Mouse (Mus musculus): Measurements from ENCODE around the gene Fsip1.
"Not testable (repeated sequence)": the region's sequence is repeated elsewhere in the genome, so short reads cannot be mapped to it uniquely, and the experiment has no call there.

The Fsip1 gene

DNA sequence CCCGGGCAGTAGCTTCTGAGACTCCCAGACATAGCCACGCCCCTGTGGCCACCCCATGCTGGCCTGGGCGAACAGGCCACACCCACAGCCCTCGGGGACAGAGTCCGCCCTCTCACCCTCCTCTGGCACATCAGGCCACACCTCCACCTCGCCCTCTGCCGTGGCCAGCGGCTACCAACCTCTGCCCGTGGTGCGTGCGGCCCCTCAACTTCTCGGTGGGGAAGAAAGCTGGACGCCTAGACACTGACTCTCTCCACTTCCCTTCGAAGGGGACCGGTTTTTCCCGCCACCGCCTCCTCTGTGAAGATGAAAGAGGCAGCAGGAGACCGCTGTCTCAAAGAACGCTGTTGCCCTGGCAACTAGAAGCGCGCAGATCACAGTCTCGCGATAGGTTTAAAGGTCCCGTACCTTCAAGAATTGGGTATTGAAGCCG, at the start of gene Fsip1:
TSS of gene Fsip1 (minus strand) at position 346 of the 433 bp plus-strand sequence.
- DNase-seq, result peak; percentile 80

DNA sequence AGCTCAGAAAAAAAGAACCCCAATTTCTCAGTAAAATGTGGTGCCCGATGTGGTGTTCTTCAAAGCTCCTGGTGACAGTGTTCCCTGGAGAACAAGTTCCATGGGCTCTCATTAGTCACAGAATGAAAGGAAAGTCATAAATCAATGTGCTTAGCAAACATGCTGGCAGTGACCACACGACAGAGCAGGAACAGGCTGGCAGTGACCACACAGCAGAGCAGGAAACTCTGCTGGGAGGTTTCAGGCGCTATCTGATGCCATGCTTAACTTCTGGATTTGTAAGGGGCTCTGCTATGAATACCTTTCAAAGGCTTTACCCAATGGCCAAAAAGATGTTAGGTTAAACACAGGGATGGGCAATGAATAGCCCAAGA, 49.7 kb upstream of the Fsip1 start:
- DNase-seq, result no peak

DNA sequence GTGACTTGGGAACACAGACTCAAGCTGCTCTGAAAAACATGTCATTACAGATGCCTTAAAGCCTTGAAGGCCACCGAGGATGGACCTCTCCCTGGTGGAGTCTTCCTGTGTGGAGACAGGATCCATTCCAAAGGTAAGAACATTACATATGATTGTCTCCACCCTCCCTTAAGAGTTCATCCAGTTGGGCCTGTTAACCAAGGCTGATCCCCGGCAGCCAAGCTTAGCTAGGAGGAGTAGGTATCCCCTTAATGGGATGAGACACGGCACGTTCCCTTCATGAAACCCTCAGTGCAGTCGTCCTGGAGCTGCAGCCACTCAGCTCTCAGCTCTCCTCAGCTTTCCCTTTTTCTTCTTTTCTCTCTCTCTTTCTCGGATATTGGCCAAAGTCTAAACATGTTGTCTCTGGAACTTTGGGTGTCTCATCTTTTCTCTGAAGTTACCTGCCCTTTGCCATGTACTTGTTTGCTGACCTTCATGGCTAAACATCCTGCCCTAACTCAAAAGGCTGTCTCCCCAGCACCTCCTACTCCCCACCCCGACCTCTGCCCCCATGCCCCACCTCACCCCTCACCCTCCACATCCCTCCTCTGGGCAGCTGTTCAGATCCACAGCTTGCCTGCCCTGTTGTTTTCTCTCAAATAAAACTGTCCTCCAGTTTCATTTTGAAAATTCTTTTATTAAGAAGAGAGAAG, 49.2 kb upstream of the Fsip1 start:
- no peak for DNase-seq

DNA sequence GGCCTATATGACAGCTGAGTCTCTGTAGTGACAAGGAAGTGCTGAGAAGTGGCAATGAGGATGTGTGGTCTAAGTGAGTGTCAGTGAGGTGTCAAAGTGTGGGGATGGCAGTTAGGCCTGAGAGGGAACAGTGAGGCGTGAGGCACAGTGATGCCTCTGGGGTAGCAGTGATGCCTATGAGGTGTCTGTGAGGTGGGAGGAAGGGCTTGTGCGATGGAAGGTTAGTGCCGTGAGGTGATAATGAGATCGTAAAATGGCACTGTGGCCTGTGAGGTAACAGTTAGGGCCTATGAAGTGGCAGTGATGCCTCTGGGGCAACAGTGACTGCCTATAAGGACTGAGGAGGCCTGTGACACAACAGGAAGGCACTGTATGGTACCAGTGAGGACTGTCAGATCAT, 46.7 kb upstream of the Fsip1 start:
- no peak for DNase-seq

DNA sequence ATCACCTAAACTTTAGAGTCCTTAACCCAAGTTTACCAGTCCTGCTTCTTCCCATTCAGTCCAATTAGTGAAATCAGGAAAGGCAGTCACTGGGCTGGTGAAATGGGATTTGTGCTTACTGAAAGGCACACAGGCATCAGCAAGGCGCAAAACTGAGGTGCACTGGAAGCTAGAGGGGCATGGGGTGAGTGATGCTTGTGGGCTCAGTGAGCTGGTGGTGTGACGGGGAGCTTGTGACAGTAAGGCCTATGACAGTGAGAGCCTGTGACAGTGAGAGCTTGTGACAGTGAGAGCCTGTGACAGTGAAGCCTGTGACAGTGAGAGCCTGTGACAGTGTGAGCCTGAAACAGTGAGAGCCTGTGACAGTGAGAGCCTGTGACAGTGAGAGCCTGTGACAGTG, 44.9 kb upstream of the Fsip1 start:
- DNase-seq, result no peak

DNA sequence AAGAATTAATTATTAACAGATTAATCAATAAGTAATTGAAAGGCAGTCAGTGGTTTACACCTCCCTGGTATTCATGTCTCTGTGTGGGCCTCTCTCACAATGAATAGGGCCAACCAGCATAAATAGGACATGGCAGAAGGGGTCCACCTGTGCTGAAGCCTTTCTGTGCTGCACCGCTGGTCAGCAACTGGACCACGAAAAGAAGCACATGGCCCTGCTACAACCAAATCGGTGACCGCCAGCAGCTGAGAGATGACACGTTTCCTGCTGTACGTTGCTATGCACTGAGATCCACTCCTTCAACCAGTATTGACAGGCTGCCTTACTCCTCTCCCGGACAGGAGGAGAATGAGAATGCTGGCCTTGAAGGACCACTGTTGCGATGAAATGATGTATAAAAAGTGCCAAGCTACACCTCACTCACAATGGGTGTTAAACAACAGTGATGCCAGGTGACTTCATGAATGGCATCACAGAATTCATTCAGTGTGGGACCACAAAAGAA, 44.3 kb upstream of the Fsip1 start:
- DNase-seq, result no peak

DNA sequence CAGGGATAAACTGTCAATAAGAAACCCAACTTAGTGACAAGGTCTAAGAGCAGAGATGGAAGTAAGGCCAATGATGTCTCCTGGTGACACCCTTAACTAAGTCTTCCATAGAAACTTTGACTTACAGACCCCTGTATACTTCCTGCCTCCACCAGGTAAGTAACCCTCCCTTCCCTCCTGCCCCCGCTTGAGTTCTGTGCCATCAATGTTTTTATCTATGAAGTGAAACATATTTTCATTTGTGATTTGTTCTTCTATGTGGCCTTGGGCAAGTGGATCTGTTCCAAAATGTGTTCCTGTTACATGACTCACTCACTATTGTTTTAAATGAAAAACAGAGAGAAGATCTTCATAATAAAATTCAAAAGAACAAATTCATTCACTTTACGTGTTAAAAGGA, 43.2 kb upstream of the Fsip1 start:
- no peak for DNase-seq

DNA sequence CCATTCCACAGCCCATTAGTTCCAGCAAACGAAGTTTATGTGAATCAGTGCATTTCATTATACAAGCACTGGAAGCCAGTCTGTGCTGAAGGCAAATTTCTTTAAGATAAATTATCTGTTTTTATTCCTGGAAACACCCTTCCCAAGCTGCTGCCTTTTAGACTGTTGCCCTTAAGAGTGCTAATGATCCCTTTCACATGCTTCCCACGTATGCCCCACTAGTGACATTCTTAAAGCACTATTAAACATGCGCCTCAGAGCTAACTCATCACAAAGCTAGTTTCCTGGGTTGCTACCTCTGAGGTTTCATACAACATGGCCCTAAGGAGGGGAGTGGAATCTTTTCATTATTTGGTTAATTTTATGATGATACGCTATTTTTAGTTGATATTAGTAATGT, 41.8 kb upstream of the Fsip1 start:
- no peak for DNase-seq

DNA sequence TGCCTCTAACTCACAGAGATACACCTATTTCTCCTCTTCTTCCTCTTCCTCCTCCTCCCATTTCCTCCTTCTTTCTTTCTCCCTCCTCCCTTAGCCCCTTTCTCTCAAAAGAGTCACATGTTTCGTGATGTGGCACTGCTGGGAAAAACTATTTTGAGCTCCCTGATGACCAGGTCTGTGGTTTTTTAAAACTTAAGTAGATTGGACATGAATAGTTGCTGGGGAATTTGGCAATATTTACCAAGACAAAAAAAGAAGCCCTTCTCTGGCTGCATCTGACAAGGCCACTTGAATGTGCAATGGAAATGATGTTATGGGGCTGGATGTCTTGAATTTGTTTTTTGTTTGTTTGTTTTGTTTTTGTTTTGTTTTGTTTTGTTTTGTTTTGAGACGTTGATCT, 41.2 kb upstream of the Fsip1 start:
- no peak for DNase-seq

DNA sequence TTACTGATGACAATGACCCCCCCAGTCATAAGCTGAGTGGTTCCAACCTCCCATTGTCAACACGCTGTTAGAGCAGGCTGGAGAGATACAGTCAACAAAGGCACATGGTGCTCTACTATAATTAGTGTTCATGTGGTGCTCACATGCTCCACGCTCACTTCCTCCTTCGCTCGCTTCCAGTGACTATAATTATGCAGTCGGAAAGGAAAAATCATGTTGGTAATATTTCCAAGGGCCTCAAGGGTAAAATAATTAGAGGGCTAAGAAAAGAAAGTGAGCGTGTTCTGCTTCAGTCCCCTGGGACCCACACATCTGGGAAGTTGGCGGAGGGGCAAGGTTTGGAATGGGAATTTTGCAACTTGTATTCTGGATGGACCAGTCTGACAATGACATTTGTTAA, 38.7 kb upstream of the Fsip1 start:
- DNase-seq, result no peak

DNA sequence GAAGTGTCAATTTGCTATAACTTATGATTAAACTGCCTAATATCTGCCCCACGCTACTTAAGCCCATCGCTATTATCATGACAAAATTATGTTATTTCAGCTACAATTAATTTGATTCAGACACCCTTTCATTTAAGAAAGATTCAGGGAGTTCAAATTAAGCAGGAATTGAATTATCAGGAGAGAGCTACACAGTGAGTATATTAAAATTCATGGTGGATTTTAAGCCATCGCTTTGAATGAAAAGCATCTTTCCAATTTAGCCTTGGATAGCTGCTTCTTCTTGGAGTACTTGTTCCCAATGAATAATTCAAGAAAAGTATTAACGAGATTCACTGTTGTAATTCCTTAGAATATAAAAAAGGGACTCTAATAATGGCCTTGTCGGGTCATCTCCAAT, 36.8 kb upstream of the Fsip1 start:
- DNase-seq, result no peak

DNA sequence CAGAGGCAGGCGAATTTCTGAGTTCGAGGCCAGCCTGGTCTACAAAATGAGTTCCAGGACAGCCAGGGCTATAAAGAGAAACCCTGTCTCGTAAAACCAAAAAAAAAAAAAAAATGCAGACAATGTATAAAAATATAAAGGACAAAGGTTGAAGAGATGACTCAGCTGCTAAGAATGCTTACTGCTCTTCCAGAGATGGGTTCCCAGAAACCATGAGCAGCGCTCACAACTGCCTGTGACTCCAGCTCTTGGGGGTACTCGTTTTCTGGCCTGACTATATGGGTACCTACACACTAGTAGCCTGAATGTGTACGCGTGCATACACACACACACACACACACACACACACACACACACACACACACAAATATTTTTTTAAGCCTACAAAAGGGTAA, 32.3 kb upstream of the Fsip1 start:
- not testable (repeated sequence) for DNase-seq

DNA sequence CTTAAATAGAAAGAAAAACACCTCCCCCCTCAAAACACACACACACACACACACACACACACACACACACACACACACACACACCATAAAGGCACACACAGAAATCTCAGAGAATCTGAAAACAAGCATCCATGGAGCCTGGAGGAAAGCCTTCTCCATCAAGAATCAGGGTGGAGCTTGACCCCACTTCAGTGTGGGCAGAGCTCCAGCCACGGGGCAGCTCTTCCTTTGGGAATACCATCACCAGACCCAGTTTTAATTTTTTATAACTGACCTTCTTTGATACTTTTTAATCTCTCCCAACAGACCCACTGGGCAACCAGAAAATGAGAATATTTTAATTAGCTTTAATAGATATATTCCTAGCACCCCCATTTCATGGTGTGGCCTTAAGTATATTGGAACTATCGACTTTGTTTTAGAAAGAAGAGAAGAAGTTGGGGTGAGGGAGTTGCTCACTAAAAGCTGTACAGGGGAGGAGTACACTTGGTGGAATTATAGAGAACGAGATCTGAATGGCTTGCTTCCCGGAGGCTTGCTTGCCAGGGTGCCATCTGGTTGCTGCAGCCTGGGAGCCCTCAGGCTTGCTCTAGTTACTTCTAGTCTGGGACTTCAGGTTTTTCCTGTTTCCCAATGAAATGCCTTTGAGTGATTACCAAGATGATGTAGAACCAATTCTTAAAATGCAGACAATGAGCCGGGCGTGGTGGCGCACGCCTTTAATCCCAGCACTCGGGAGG, 31.7 kb upstream of the Fsip1 start:
- no peak for DNase-seq

DNA sequence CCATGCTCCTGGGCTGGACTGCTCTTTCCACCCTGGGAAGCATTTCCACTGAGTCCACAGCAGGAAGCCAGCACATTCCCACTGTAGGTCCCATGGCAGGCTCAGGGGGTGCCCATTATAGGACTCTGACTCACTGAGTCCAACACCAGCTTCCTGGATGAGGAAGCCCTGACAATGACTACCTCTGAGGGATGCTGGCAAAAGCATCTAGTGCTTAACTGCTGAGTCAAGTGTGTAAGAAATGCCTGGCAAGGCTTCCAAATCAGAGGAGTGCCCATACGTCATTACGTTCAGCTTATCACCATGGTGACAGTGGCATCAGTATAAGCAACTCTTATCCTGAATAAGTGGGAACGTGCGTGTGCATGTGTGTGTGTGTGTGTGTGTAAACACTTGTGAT, 30.9 kb upstream of the Fsip1 start:
- DNase-seq, result no peak

DNA sequence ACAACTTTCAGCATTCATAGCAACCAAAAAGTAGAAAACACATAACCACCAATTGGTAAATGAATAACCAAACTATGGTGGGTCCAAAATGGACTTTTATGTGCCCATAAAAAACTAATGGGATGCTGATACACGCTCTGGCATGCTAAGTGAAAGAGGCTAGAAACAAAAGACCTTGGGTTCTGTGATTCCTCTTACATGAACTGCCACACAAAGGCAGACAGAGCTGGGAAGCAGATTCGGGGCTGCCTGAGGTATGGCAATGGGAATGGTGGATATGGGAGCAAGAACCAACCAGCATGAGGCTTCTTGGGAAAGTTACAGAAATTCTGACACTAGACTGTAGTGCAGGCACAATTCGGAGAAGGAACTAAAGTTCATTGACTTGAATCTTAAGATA, 25.7 kb upstream of the Fsip1 start:
- no peak for DNase-seq

DNA sequence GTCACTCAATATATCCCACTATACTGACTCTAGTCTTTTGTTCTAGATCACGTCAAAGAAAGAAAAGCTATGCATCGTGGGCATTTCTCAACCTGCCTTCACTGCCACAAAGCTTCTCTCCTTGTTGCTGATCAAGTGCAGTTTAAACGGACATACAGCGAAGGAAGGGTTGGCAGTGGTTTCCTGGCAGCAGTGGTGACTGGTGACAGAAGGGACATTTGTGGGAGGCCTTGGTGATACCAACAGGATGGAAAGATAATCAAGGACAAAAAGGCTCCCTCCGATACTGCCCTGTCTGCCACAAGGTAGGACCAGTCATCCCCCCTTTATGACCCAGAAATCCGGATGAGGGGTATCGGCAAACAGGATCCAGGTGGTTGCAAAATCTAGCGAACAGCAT, 21.5 kb upstream of the Fsip1 start:
- no peak for DNase-seq

DNA sequence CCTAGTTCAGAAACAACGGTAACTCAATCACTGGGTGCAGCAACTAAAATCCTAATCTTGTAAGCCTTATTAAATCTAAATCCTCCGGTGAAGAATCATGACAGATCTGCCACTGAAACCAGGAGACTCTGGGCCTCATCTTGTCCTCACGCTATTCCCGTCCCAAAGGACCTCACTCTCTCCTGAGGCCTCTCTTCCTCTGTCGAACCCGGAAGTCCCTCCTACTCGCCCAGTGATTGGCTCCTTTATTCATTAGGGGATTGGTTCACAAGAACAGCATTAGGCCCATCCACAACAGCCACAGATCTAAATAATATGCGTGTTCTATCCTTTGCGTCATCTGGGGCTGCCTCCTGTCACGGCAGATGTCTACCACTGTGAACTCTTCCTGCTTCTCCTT, 14.8 kb upstream of the Fsip1 start:
- DNase-seq, result no peak

DNA sequence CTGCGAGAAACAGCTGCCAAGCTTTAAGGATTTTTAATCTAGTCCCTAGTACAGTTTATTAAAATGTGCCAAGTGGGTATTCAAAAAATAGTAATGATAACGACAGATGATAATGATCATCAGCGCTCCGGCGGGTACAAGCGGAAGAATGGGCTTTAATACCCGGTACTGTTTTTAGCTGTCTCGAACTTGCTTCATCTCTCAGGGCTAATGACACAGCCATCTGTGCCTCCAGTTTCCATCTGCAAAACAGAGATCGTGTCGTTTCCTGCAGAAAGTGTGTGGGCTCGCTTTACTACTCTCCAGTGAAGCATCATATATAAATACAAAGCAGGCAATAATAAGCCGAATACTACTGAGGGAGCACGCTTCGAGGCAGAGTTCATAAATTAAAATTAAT, 13.4 kb upstream of the Fsip1 start:
- DNase-seq, result no peak

DNA sequence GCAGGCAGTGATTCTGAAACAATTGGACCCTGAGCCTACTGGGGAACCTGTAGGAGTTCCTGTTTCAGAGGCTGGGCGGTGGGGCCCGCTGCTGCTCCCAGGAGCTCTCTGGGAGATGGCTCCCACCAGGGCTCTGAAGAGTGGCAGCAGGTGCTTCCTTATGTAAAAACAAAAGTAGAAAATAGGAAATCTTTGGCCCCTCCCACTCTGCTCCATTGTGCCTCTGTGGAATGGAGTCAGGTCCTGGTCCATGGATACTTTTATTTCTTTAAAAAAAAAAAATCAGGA, 7.1 kb upstream of the Fsip1 start:
- peak; percentile 25 to 29 for DNase-seq

DNA sequence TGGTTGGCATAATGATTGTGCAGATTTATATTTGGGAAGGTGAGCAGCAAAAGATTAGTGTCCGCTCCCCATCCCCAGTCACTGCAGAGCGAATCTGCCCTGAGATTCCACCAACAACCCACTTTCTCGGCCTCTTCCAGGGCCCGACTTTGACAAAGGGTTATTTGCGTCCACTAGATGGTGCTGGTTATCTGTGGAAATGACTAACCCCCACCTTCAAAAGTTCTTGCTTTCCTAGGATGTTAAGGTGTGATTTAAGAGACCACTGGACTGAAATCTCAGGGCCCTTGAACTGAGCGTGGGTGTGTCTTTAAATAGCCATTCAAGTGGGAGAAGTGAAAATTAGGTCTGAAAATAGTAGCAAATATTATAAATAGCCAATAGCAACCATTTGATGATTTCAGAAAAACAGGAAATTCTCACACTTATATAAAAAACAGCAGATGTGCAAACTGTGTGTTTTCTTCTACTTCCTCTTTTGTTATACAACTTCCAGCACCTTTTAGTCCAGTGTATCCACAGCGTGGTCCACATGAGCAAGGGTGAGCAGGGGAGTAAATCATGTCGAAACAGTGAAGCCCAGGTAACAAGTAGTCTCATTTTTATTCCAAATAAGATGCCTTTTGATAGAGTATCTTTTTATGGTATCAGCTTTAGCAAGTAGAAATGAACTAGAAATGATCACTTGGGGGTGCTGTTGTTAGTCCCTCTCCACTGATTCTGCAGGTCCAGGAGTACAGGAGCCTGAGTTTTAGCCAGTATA, 6.6 kb upstream of the Fsip1 start:
- peak; percentile 10 to 46 for DNase-seq

DNA sequence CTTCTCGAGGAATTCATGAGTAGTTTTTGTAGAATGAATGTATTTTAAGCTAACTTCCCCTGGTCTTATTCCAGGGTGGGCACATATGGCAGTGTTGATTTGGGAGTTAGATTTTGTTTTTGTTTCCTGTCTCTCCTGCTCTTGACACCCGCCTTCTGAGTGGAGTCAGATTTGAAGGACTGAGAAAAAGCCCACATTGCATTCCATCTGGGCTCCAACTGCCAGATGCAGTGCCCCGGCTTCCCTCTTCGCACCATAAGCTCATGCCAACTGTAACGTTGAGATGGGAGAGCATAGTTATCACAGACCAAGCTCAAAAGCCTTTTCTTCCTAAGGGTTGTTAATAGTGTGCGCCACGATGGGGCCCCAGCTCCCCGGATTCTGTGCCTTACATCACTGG, 5.9 kb upstream of the Fsip1 start:
- no peak for DNase-seq

DNA sequence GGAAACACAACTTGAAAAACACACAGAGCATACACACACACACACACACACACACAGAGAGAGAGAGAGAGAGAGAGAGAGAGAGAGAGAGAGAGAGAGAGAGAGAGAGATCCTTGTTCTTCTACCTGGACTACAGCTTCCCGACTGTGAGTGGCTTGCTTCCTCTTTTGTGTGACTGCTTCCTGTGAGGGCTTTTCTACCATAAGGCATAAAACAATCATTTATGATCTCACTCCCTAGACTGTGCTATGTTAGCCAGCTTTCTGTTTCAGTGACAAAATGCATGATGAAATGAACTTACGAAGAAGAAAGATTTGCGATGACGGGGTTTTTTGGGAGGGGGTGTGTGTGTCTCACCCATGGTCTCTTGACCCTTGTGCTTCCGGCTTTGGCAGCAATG, 3.0 kb upstream of the Fsip1 start:
- DNase-seq, result no peak

DNA sequence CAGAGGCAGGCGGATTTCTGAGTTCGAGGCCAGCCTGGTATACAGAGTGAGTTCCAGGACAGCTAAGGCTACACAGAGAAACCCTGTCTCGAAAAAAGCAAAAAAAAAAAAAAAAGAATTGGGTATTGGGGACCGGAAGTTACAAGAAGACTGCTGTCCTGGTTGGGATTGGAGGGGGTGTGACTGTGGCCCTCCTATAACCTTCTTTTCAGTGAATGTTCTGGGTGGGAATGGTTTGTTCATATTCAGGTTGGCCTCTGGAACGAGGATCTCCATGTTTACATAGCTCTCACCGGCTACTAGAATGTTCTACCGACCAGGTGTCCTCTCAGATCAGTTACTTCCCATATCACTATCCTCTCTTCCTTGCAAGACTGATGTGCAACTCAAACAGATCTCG, 328 bp upstream of the Fsip1 start:
- DNase-seq, result no peak

DNA sequence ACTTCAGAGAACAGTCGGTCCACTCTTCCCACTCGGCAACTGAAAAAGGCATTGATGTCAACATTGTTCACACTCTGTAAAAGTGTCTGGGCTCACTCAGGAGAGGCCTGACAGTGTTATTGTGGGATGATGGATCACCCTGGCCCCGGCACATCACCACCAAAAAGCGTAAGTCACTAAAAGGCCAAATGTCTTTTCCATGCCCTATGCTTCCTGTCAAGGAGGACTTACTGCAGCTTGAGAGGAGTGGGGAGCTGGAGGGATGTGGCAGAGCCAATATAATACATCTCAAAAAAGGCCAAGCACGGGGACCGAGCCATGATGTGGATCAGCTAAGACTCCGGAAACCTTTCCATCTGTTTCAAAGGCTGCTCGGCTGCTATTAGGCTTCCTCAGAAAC, 2.2 kb downstream of the Fsip1 start:
- no peak for DNase-seq
